Mouse (Mus musculus): ENCODE measurements around the gene Olfr1141. TPM values are rescaled to one million over a fixed set of nuclear protein-coding genes. Genes with fewer than 3 reads are reported as not detected.

Olfr1141 gene
- not detected for total RNA-seq (2018; cell fraction: chromatin; rRNA removed)
- not detected for total RNA-seq (2018; cell fraction: cytosol; rRNA removed)
- not detected for total RNA-seq (2018; cell fraction: nucleus; rRNA removed)
- not detected in 3 replicates for polyA plus RNA-seq (2018)

GRCm38 (mm10) chr2:87753891-87754290 is at the start of gene Olfr1141:
TSS of gene Olfr1141 (minus strand) at chr2:87753991.
- WGBS (ENCODE audit: missing documents): 70% methylated on average over 1 of the region's 1 CpGs
- Histone ChIP-seq H3K36me3 (ENCODE audit: inconsistent target) (no peaks in the 10 kb centered on the region), H3K79me2 (ENCODE audit: inconsistent target) (no peaks in the 10 kb centered on the region), H3K27ac (no peak within 1 kb of the TSS), H3K4me3 (ENCODE audit: inconsistent target) (no peak within 1 kb of the TSS)

GRCm38 (mm10) chr2:87800292-87800691 is 46.5 kb upstream of the Olfr1141 start, which contains the start of gene Olfr1143:
TSS of gene Olfr1143 (plus strand) at chr2:87800592.
- no peak within 1 kb of the TSS for H3K4me3 ChIP-seq (ENCODE audit: inconsistent target)
- H3K79me2 ChIP-seq (ENCODE audit: inconsistent target): no peaks in the 10 kb centered on the region
- H3K36me3 ChIP-seq (ENCODE audit: inconsistent target): no peaks in the 10 kb centered on the region
- no peak within 1 kb of the TSS for H3K27ac ChIP-seq

GRCm38 (mm10) chr2:87779183-87779582 is 25.4 kb upstream of the Olfr1141 start, which contains the start of gene Olfr152:
TSS of gene Olfr152 (plus strand) at chr2:87779483.
- H3K4me3 ChIP-seq (ENCODE audit: inconsistent target): no peak within 1 kb of the TSS
- no peak within 1 kb of the TSS for H3K27ac ChIP-seq
- 91% methylated on average over 4 of the region's 4 CpGs for whole genome bisulfite sequencing (ENCODE audit: missing documents)
- H3K79me2 ChIP-seq (ENCODE audit: inconsistent target): no peaks in the 10 kb centered on the region
- no peaks in the 10 kb centered on the region for H3K36me3 ChIP-seq (ENCODE audit: inconsistent target)

GRCm38 (mm10) chr2:87776143-87776542 is 22.4 kb upstream of the Olfr1141 start:
- H3K79me2 ChIP-seq (ENCODE audit: inconsistent target): no peaks in the 10 kb centered on the region
- H3K4me3 ChIP-seq (ENCODE audit: inconsistent target): no peak overlapping the region
- WGBS (ENCODE audit: missing documents): 45% methylated on average over 1 of the region's 1 CpGs
- no peaks in the 10 kb centered on the region for H3K36me3 ChIP-seq (ENCODE audit: inconsistent target)
- no peak overlapping the region for H3K27ac ChIP-seq

GRCm38 (mm10) chr2:87743452-87743851 is 10.3 kb downstream of the Olfr1141 start, which contains the start of gene Olfr1140:
TSS of gene Olfr1140 (plus strand) at chr2:87743752.
- Histone ChIP-seq H3K4me3 (ENCODE audit: inconsistent target) (no peak within 1 kb of the TSS), H3K27ac (no peak within 1 kb of the TSS), H3K36me3 (ENCODE audit: inconsistent target) (no peaks in the 10 kb centered on the region), H3K79me2 (ENCODE audit: inconsistent target) (no peaks in the 10 kb centered on the region)
- WGBS (ENCODE audit: missing documents): 80% methylated on average over 3 of the region's 3 CpGs

- Histone ChIP-seq H3K4me3 (ENCODE audit: inconsistent target) (no peak within 1 kb of the TSS), H3K27ac (no peak within 1 kb of the TSS), H3K36me3 (ENCODE audit: inconsistent target) (no peaks in the 10 kb centered on the region), H3K79me2 (ENCODE audit: inconsistent target) (no peaks in the 10 kb centered on the region)
- WGBS (ENCODE audit: missing documents): 50% methylated on average over 1 of the region's 1 CpGs
Observed at GRCm38 (mm10) chr2:87739878-87740277, 13.9 kb downstream of the Olfr1141 start, which contains the start of gene Olfr1138. TSS of gene Olfr1138 (minus strand) at chr2:87739978.

- H3K36me3 ChIP-seq (ENCODE audit: inconsistent target): no peaks in the 10 kb centered on the region
- H3K4me3 ChIP-seq (ENCODE audit: inconsistent target): no peak within 1 kb of the TSS
- H3K27ac ChIP-seq: no peak within 1 kb of the TSS
- no peaks in the 10 kb centered on the region for H3K79me2 ChIP-seq (ENCODE audit: inconsistent target)
Observed at GRCm38 (mm10) chr2:87713079-87713478, 40.7 kb downstream of the Olfr1141 start, which contains the start of gene Olfr1137. TSS of gene Olfr1137 (minus strand) at chr2:87713179.

Other genes starting within 250 kb of the Olfr1141 start
- gene Pramel6, start 247.4 kb downstream of the Olfr1141 start, polyA plus RNA-seq (2018): not detected in 3 replicates
- not detected in 3 replicates for gene Olfr153, start 222.2 kb downstream of the Olfr1141 start, polyA plus RNA-seq (2018)
- gene Olfr1128, start 208.4 kb downstream of the Olfr1141 start, polyA plus RNA-seq (2018): not detected in 3 replicates
- gene Olfr1129, start 180.1 kb downstream of the Olfr1141 start, polyA plus RNA-seq (2018): not detected in 3 replicates
- gene Olfr1130, start 147.8 kb downstream of the Olfr1141 start, polyA plus RNA-seq (2018): not detected in 3 replicates
- not detected in 3 replicates for gene Olfr1131, start 126.9 kb downstream of the Olfr1141 start, polyA plus RNA-seq (2018)
- not detected in 3 replicates for gene Olfr1132, start 116.5 kb downstream of the Olfr1141 start, polyA plus RNA-seq (2018)
- not detected in 3 replicates for gene Olfr1133, start 106.6 kb downstream of the Olfr1141 start, polyA plus RNA-seq (2018)
- not detected in 3 replicates for gene Olfr1134, start 95.5 kb downstream of the Olfr1141 start, polyA plus RNA-seq (2018)
- not detected in 3 replicates for gene Olfr1135, start 80.3 kb downstream of the Olfr1141 start, polyA plus RNA-seq (2018)
- gene Olfr1136, start 60.0 kb downstream of the Olfr1141 start, polyA plus RNA-seq (2018): not detected in 3 replicates
- not detected in 3 replicates for gene Olfr1137, start 40.8 kb downstream of the Olfr1141 start, polyA plus RNA-seq (2018)
- not detected in 3 replicates for gene Olfr1138, start 14.0 kb downstream of the Olfr1141 start, polyA plus RNA-seq (2018)
- not detected in 3 replicates for gene Olfr1140, start 10.2 kb downstream of the Olfr1141 start, polyA plus RNA-seq (2018)
- not detected in 3 replicates for gene Olfr152, start 25.5 kb upstream of the Olfr1141 start, polyA plus RNA-seq (2018)
- gene Olfr1143, start 46.6 kb upstream of the Olfr1141 start, polyA plus RNA-seq (2018): not detected in 3 replicates
- gene Olfr1145, start 55.8 kb upstream of the Olfr1141 start, polyA plus RNA-seq (2018): not detected in 3 replicates
- not detected in 3 replicates for gene Olfr1148, start 76.5 kb upstream of the Olfr1141 start, polyA plus RNA-seq (2018)
- gene Olfr1150-ps1, start 90.0 kb upstream of the Olfr1141 start, polyA plus RNA-seq (2018): not detected in 3 replicates
- not detected in 3 replicates for gene Olfr1151, start 101.9 kb upstream of the Olfr1141 start, polyA plus RNA-seq (2018)
- not detected in 3 replicates for gene Olfr1152, start 112.5 kb upstream of the Olfr1141 start, polyA plus RNA-seq (2018)
- gene Olfr1153, start 141.0 kb upstream of the Olfr1141 start, polyA plus RNA-seq (2018): not detected in 3 replicates
- not detected in 3 replicates for gene Olfr1154, start 151.2 kb upstream of the Olfr1141 start, polyA plus RNA-seq (2018)
- gene Olfr1155, start 191.1 kb upstream of the Olfr1141 start, polyA plus RNA-seq (2018): not detected in 3 replicates
- gene Olfr1156, start 199.1 kb upstream of the Olfr1141 start, polyA plus RNA-seq (2018): not detected in 3 replicates
- gene Olfr1157, start 214.3 kb upstream of the Olfr1141 start, polyA plus RNA-seq (2018): not detected in 3 replicates
- not detected in 3 replicates for gene Olfr74, start 220.7 kb upstream of the Olfr1141 start, polyA plus RNA-seq (2018)
- not detected in 3 replicates for gene Olfr1158, start 236.1 kb upstream of the Olfr1141 start, polyA plus RNA-seq (2018)

Measured in macrophage (primary cell).